Mouse (Mus musculus): Measurements from ENCODE around the gene Grhl1. TPM values are rescaled to one million over a fixed set of nuclear protein-coding genes. Genes with fewer than 3 reads are reported as not detected.

Grhl1 gene
- 1.5 TPM for polyA plus RNA-seq (2014; fragmentation: Illumina TruSeq; extraction: RNeasy Lipid Tissue Mini Kit (QIAGEN cat#74804); ENCODE audit: low read depth, low replicate concordance)

GRCm38 (mm10) chr12:24571523-24572392, at the start of gene Grhl1:
Gene Grhl1 (plus strand): TSS chr12:24572283.

GRCm38 (mm10) chr12:24651063-24651557, 79.0 kb downstream of the Grhl1 start, which contains the start of gene Klf11:
Gene Klf11 (plus strand): TSS chr12:24651274.

Other genes with a start within 250 kb of the Grhl1 start
- gene Taf1b, start 73.9 kb upstream of the Grhl1 start, polyA plus RNA-seq (2014; fragmentation: Illumina TruSeq; extraction: RNeasy Lipid Tissue Mini Kit (QIAGEN cat#74804); ENCODE audit: low read depth, low replicate concordance): 20.4 TPM
- 7.9 TPM for gene Klf11, start 79.0 kb downstream of the Grhl1 start, polyA plus RNA-seq (2014; fragmentation: Illumina TruSeq; extraction: RNeasy Lipid Tissue Mini Kit (QIAGEN cat#74804); ENCODE audit: low read depth, low replicate concordance)
- 1.2 TPM for gene Cys1, start 109.5 kb downstream of the Grhl1 start, polyA plus RNA-seq (2014; fragmentation: Illumina TruSeq; extraction: RNeasy Lipid Tissue Mini Kit (QIAGEN cat#74804); ENCODE audit: low read depth, low replicate concordance)
- gene Rrm2, start 136.0 kb downstream of the Grhl1 start, polyA plus RNA-seq (2014; fragmentation: Illumina TruSeq; extraction: RNeasy Lipid Tissue Mini Kit (QIAGEN cat#74804); ENCODE audit: low read depth, low replicate concordance): 12.9 TPM

Measured in sigmoid colon, adult 10 weeks (tissue).